Mouse (Mus musculus): ENCODE results near the gene Gm10160.

The Gm10160 gene

GRCm38 (mm10) chr7:81825381-81825780, 30.2 kb downstream of the Gm10160 start:
- peak; percentile 29 for DNase-seq

DNA sequence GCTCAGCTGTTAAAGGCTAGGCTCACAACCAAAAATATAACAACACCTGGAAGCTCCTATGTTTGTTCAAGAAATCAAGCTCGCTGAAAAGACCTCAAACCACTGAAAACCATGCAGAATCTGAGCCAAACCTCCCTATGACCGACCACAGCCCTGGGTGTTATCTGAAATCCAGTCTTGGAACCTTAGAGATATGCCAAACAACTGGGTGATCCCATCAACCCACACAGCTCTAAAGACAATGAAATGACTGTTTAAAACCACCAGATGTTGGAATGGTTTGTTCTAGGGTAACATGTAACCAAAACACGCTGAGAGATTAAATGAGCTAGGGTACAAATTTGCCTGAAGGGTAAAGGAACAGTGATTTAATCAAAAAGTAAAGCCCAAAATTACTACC, 30.7 kb downstream of the Gm10160 start:
- DNase-seq, result no peak

GRCm38 (mm10) chr7:81806067-81806466, 49.5 kb downstream of the Gm10160 start:
- no peak for DNase-seq
